Mouse (Mus musculus): Measurements from ENCODE around the gene Frmpd1.

DNA sequence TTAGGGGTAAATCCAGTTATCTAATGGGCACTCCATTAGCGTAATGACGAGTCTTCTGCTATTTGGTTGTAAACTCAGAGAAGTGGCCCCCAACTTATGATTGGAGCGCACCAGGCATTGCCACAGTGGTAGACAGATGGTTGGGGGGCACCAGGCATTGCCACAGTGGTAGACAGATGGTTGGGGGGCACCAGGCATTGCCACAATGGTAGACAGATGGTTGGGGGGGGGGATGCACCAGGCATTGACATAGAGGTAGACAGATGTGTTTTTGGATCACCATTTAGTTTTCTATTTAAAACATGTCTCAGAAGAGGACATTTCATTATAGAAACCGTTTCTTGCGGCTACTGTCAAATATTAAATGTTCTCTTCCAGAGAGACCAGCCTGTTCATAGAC lies 53.6 kb downstream of the Frmpd1 start:
- TF ChIP-seq POLR2A (IDR thresholded peaks at IDR 0.05; ENCODE audit: borderline replicate concordance, low read depth, low read length) (no peak), CTCF (IDR thresholded peaks at IDR 0.05; ENCODE audit: low read depth, low read length) (no peak)
